Mouse (Mus musculus): Measurements from ENCODE around the gene Nfatc2ip. TPM values are rescaled to one million over a fixed set of nuclear protein-coding genes. Genes with fewer than 3 reads are reported as not detected.

Nfatc2ip gene
- polyA plus RNA-seq, 1 experiment from 2014 or later, result 2.0 TPM

- Histone ChIP-seq H3K9me3 (replicated peaks; ENCODE audit: low read length) (no peaks in the 10 kb centered on the region), H3K4me1 (replicated peaks; ENCODE audit: insufficient read depth, low read length) (no peaks in the 10 kb centered on the region), H3K9ac (ENCODE audit: low read depth, low read length) (no peak overlapping the region), H3K27ac (no peak overlapping the region), H3K36me3 (ENCODE audit: insufficient read depth, low read length) (0 out of 2 replicates have a peak, but pooled peaks cover 4% of the 10 kb centered on the region), H3K27me3 (ENCODE audit: insufficient read depth, low read length) (no peaks in the 10 kb centered on the region), H3K4me2 (ENCODE audit: low read length) (no peak overlapping the region), H3K4me3 (replicated peaks; ENCODE audit: low read depth, low read length) (no peak overlapping the region)
- ATAC-seq (replicated peaks; ENCODE audit: low FRiP score, low read depth), result no peak
- no peak for DNase-seq (ENCODE audit: low spot score)
- WGBS, result 77% methylated on average over 13 of the region's 13 CpGs
- no peak for TF ChIP-seq CTCF (IDR thresholded peaks at IDR 0.05; ENCODE audit: low read depth)
Measured at GRCm38 (mm10) chr7:126359049-126359448, 37.5 kb downstream of the Nfatc2ip start.

GRCm38 (mm10) chr7:126358413-126358812 is 38.1 kb downstream of the Nfatc2ip start:
- DNase-seq (ENCODE audit: low spot score) (no peak), ATAC-seq (replicated peaks; ENCODE audit: low FRiP score, low read depth) (no peak)
- Histone ChIP-seq H3K36me3 (ENCODE audit: insufficient read depth, low read length) (no peaks in the 10 kb centered on the region), H3K4me3 (replicated peaks; ENCODE audit: low read depth, low read length) (no peak overlapping the region), H3K27ac (no peak overlapping the region), H3K4me2 (ENCODE audit: low read length) (no peak overlapping the region), H3K4me1 (replicated peaks; ENCODE audit: insufficient read depth, low read length) (no peaks in the 10 kb centered on the region), H3K9me3 (replicated peaks; ENCODE audit: low read length) (no peaks in the 10 kb centered on the region), H3K27me3 (ENCODE audit: insufficient read depth, low read length) (no peaks in the 10 kb centered on the region), H3K9ac (ENCODE audit: low read depth, low read length) (no peak overlapping the region)
- WGBS, result 95% methylated on average over 9 of the region's 9 CpGs
- TF ChIP-seq CTCF (IDR thresholded peaks at IDR 0.05; ENCODE audit: low read depth), result no peak

GRCm38 (mm10) chr7:126357838-126358237 is 38.7 kb downstream of the Nfatc2ip start:
- 92% methylated on average over 6 of the region's 6 CpGs for WGBS
- no peak overlapping the region for H3K4me2 ChIP-seq (ENCODE audit: low read length)

GRCm38 (mm10) chr7:126356793-126357591 is 39.5 kb downstream of the Nfatc2ip start:
- no peaks in the 10 kb centered on the region for H3K36me3 ChIP-seq (ENCODE audit: insufficient read depth, low read length)
- no peak overlapping the region for H3K9ac ChIP-seq (ENCODE audit: low read depth, low read length)
- no peak for TF ChIP-seq CTCF (IDR thresholded peaks at IDR 0.05; ENCODE audit: low read depth)
- H3K27me3 ChIP-seq (ENCODE audit: insufficient read depth, low read length), result no peaks in the 10 kb centered on the region
- H3K27ac ChIP-seq, result no peak overlapping the region
- WGBS, result 57% methylated on average over 7 of the region's 7 CpGs
- no peaks in the 10 kb centered on the region for H3K4me1 ChIP-seq (replicated peaks; ENCODE audit: insufficient read depth, low read length)
- H3K9me3 ChIP-seq (replicated peaks; ENCODE audit: low read length), result no peaks in the 10 kb centered on the region
- ATAC-seq (replicated peaks; ENCODE audit: low FRiP score, low read depth), result no peak
- no peak overlapping the region for H3K4me3 ChIP-seq (replicated peaks; ENCODE audit: low read depth, low read length)
- H3K4me2 ChIP-seq (ENCODE audit: low read length), result no peak overlapping the region
- DNase-seq (ENCODE audit: low spot score), result no peak

More at GRCm38 (mm10) chr7:126357838-126358237, 38.7 kb downstream of the Nfatc2ip start:
- Histone ChIP-seq H3K27me3 (ENCODE audit: insufficient read depth, low read length) (no peaks in the 10 kb centered on the region), H3K9me3 (replicated peaks; ENCODE audit: low read length) (no peaks in the 10 kb centered on the region), H3K4me1 (replicated peaks; ENCODE audit: insufficient read depth, low read length) (no peaks in the 10 kb centered on the region), H3K36me3 (ENCODE audit: insufficient read depth, low read length) (no peaks in the 10 kb centered on the region), H3K9ac (ENCODE audit: low read depth, low read length) (no peak overlapping the region), H3K27ac (no peak overlapping the region), H3K4me3 (replicated peaks; ENCODE audit: low read depth, low read length) (no peak overlapping the region)
- TF ChIP-seq CTCF (IDR thresholded peaks at IDR 0.05; ENCODE audit: low read depth), result no peak
- no peak for DNase-seq (ENCODE audit: low spot score)
- no peak for ATAC-seq (replicated peaks; ENCODE audit: low FRiP score, low read depth)

GRCm38 (mm10) chr7:126355847-126356597 is 40.5 kb downstream of the Nfatc2ip start:
- H3K9ac ChIP-seq (ENCODE audit: low read depth, low read length), result no peak overlapping the region
- no peaks in the 10 kb centered on the region for H3K9me3 ChIP-seq (replicated peaks; ENCODE audit: low read length)
- no peaks in the 10 kb centered on the region for H3K36me3 ChIP-seq (ENCODE audit: insufficient read depth, low read length)
- no peak for TF ChIP-seq CTCF (IDR thresholded peaks at IDR 0.05; ENCODE audit: low read depth)
- H3K4me2 ChIP-seq (ENCODE audit: low read length), result no peak overlapping the region
- H3K4me3 ChIP-seq (replicated peaks; ENCODE audit: low read depth, low read length), result no peak overlapping the region
- no peak for DNase-seq (ENCODE audit: low spot score)
- no peaks in the 10 kb centered on the region for H3K27me3 ChIP-seq (ENCODE audit: insufficient read depth, low read length)
- H3K4me1 ChIP-seq (replicated peaks; ENCODE audit: insufficient read depth, low read length), result no peaks in the 10 kb centered on the region
- ATAC-seq (replicated peaks; ENCODE audit: low FRiP score, low read depth), result no peak
- H3K27ac ChIP-seq, result no peak overlapping the region
- 68% methylated on average over 5 of the region's 5 CpGs for WGBS

- no peak for TF ChIP-seq CTCF (IDR thresholded peaks at IDR 0.05; ENCODE audit: low read depth)
- no peaks in the 10 kb centered on the region for H3K36me3 ChIP-seq (ENCODE audit: insufficient read depth, low read length)
- no peaks in the 10 kb centered on the region for H3K9me3 ChIP-seq (replicated peaks; ENCODE audit: low read length)
- no peak overlapping the region for H3K4me3 ChIP-seq (replicated peaks; ENCODE audit: low read depth, low read length)
- no peaks in the 10 kb centered on the region for H3K27me3 ChIP-seq (ENCODE audit: insufficient read depth, low read length)
- no peak overlapping the region for H3K27ac ChIP-seq
- no peaks in the 10 kb centered on the region for H3K4me1 ChIP-seq (replicated peaks; ENCODE audit: insufficient read depth, low read length)
- no peak for ATAC-seq (replicated peaks; ENCODE audit: low FRiP score, low read depth)
- no peak overlapping the region for H3K4me2 ChIP-seq (ENCODE audit: low read length)
- DNase-seq (ENCODE audit: low spot score), result no peak
- H3K9ac ChIP-seq (ENCODE audit: low read depth, low read length), result no peak overlapping the region
- 45% methylated on average over 14 of the region's 14 CpGs for WGBS
Measured at GRCm38 (mm10) chr7:126354738-126355614, 41.6 kb downstream of the Nfatc2ip start.

Measured in kidney, postnatal 0 days (tissue).